Mouse (Mus musculus): ENCODE measurements at regions not wholly inside any gene's neighbourhood (a gene's known extent, or its start where the extent isn't known, plus 50 kb on each side); places are given as distances from the start of the nearest gene placed in this dataset.

DNA sequence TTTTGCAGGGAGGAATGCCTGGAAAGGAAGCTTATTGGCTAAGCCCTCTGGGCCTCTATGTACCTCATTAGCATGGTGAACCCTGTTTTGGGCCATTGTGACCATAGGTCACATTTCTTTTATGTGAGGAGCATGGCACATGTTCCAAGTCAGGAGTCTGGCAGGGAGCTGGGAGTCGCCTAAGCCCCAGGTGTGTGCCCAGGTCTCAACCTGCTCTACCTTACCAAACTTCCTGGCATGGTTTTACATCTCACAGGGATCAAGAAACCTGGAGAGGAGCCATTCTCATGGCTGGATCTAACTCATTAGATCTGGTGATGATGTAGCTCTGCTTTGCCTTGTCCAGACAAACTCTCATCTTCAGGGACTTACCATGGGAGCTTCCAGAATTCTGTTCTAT lies 161.0 kb upstream of the Eif4g2 start:
- no peak for TF ChIP-seq CTCF (IDR thresholded peaks at IDR 0.05)
- no peak for TF ChIP-seq EP300 (IDR thresholded peaks at IDR 0.05; ENCODE audit: insufficient read depth, low read depth, low read length)
- TF ChIP-seq POLR2A (IDR thresholded peaks at IDR 0.05; ENCODE audit: insufficient read depth, low read depth, low read length) = no peak
